Mouse (Mus musculus) gastrocnemius, postnatal 4 days (tissue): ENCODE data around the gene Cyp2a5. TPM values are rescaled to one million over a fixed set of nuclear protein-coding genes. Genes with fewer than 3 reads are reported as not detected.
"Not testable (repeated sequence)": the region's sequence is repeated elsewhere in the genome, so short reads cannot be mapped to it uniquely, and the experiment has no call there.

Experiments
- DNase-seq, 2 experiments: peaks; one replicate each; pipeline ENCODE4 v3.0.0; 2021 to 2022; ENCODE audit warnings: low spot score in 2 of 2, mixed read lengths in 2 of 2
- long read RNA-seq, 2 experiments: library from polyadenylated mRNA; stranded (forward); transcript quantifications; one replicate each; pipeline ENCODE4 v2.0.0; 2021
- total RNA-seq, 2 experiments: library from RNA; stranded (reverse); gene quantifications; 2 replicates each; pipeline ENCODE4 v1.2.3; 2021

Cyp2a5 gene
- total RNA-seq = not detected
- long read RNA-seq, experiment 1 = 0 reads
- long read RNA-seq, experiment 2 = 0 reads

DNA sequence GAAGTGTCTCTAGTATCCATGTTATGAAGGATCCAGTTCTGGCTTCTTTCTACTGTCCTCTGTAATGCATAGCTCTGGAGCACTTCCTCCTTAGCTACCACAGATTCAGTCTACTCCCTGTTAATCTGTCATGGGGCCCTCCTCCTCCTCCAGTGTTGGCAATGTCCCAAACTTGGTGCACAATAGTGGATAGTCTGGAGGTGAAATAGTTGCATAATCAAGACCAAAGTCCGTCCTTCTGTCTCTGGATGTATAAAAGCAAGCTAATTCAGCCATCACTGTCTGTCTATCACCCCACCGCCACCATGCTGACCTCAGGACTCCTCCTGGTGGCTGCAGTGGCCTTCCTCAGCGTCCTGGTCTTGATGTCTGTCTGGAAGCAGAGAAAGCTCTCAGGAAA is at the start of gene Cyp2a5:
Cyp2a5 (plus strand) TSS at position 247 of the 400 bp plus-strand sequence.
- not testable (repeated sequence) for DNase-seq

DNA sequence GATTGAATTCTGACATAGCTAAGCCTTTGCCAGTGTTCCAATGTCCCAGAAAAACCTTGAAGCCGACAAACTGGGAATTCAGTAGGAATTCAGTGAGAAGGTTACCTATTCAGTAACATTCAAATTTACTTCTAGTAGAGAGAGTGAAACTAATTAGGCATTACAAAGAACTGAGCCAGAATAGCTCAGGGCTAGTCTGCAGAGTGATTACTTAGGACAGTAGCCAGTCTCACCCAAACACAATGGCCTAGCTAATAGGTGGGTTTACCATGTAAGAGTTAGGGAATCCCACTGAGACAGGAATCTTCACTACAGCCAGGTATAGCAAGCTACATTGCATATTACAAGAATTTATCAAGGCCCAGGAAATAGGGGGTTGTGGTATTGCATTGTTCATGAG is 49.1 kb upstream of the Cyp2a5 start:
- DNase-seq = not testable (repeated sequence)

DNA sequence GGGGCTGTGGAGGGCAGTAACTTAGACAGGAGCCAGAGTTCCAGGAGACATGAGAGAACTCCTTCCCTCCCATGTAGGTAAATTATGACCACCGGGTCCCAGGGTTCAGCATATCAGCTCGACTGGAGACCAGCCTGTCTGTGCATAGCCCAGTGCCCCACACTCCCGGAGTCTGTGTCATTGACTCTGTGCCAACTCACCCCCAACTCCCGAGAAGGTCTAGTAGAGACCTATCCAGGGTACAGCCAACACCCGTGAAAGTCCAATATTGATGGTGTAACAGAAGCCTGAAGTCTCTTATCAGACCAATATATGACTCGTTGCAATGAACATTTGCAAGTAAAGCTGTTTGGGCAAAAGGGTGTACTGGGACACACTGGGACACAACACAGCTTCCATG is 45.1 kb upstream of the Cyp2a5 start:
- DNase-seq = no peak

DNA sequence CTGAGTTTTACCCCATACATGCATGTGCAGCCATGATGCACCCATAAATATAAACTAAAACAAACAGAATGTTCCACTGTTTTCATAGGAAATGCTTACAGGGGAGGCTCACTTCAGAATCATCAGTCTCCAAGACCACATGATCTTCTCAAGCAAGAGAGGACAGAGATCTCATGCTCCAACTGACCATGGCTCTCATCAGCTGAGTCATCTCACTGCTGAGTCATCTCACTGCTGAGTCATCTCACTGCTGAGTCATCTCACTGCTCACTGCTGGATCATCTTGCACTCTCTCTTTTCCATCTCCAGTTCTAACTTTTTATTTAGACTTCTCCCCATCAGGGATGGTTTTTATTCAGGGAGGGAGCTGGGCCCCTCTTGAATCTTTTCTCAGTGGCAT is 35.0 kb upstream of the Cyp2a5 start:
- no peak for DNase-seq

DNA sequence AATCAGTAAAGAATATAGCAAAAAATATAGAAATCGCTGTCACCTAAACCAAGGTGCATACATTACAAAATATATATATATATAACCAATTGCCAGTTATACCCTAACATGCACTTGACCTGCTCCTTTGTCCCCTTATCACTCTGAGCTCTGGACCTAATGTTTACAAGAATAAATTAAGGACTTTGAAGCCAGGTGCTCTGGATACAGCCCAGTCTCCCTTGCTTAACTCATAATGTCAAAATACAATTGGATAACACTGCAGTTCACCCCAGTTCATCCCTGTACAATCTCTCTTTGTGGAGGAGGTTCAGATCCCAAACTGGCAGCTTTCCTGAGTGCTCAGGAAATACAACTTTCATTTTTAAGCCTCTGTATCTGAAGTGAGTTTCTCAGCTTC is 34.1 kb upstream of the Cyp2a5 start:
- no peak for DNase-seq

DNA sequence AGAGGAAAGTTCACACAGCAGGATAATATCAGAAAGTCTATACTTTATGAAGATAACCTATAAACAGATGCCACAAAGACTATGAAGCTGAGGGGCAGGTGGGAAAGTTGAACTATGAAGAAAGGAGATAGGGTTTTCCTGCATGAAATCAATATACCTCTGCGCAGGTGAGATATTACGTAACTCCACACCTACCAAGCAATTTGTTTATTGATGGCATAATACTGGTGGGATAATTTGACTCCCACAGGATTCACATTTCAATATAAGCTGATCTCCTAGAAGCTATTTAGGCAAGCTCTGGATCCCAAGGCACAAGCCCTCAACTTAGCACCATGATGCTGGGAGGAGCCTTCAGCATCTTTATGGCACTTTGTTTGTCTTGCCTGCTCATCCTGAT is 26.5 kb upstream of the Cyp2a5 start, which contains the start of gene Cyp2g1:
Cyp2g1 (plus strand) TSS at position 301 of the 400 bp plus-strand sequence.
- no peak for DNase-seq

DNA sequence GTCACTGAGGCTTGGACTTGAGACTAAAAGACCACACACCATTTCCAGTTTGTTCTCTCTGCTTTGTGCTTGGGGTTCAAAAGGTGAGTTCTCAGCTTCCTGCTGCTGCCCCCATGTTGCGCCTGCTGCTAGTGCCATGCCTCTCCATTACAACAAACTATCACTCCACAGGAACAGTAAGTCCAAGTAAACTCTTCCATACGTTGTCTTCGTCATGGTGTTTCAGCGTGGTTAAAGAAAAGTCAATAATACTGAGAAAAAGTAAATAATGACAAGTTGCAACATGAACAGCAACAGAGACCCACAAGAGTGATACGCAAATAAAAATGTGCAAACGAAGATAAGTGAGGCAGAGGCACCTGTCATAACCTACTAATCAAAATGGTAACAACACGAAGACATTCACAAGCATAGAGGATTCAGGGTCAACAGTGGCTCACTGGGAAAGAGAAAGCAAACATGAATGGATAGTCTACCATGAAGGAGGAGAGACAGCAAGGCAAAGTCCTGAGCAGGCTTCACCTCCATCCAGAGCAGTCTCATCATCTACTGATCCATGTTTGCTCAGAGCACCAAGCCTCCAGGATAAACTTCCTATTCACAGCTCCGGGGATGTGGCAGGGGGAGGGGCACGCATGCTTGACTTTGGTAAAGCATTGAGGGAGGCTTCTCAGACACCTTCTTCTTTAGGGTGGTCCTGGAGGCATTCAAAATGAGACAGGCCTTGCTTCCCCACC is 3.4 kb upstream of the Cyp2a5 start:
- DNase-seq = not testable (repeated sequence)

DNA sequence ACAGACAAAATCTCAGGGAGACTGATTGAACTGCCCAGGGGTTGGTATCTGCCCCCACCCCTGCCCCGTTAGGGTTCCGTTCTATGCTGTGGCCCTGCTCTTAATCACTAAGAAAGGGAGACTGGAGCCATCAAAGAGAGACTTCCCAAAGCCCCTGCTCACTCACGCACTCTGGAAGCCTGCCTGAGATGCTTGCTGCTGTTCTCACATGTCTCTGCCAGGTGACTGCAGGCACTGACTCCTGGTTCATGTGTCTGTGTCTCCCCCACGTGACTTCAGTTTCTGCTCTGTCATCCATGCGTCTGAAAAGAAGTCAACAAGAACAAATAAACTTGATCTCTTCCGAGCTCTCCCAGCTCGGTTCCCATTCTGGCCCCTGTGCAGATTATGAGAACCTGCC is 2.4 kb upstream of the Cyp2a5 start:
- not testable (repeated sequence) for DNase-seq

DNA sequence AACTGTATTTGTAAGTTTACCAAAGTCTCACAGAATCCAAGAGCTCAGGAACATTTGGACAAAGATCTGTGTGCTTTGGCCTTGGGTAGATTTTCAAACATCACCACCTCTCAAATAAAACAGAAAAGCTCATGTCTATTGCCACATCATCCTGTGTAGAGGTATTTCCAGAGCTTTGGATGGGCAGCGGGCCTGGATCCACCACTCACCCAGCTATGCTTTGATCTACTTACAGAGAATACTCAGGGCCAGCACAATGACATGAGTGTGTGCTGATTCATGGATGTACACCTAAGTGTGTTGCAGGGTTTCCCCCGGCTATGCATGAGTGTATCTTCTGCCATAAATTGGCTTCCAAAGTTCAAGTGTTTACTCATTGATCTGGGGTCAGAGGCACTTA is 8.3 kb downstream of the Cyp2a5 start:
- not testable (repeated sequence) for DNase-seq

DNA sequence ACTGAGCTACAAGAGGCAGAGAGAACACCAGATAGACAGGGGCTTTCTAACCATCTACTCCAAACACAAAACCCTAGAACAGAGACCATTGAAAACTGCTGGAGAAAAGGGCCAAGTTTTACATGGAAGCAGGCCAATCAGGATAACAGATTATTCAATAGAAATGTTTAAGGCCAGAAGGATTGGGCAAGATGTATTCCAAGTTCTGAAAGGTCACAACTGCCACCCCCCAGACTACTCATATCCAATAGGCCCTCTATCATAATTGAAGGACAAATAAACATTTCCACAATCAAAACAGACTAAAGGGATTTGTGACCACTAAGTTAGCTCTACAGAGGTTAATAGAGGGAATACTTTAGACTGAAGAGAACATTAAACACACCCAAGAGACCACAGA is 15.0 kb downstream of the Cyp2a5 start:
- not testable (repeated sequence) for DNase-seq

DNA sequence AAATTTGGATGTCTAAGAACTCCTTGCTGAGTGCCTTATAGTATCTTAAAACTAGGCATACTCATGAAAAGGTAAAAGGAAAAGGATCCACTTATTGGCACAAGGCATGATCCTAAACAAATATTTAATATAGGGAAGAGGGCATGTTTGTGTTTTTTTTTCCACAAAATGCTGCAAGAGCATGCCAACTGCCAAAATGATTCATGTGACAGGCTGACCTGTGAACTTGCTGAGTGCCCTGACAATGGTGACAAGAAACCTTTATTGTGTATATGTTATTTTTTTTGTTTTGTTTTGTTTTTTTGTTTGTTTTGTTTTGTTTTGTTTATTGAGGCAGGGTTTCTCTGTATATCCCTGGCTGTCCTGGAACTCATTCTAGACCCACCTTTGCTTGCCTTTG is 43.5 kb downstream of the Cyp2a5 start:
- DNase-seq = not testable (repeated sequence)

DNA sequence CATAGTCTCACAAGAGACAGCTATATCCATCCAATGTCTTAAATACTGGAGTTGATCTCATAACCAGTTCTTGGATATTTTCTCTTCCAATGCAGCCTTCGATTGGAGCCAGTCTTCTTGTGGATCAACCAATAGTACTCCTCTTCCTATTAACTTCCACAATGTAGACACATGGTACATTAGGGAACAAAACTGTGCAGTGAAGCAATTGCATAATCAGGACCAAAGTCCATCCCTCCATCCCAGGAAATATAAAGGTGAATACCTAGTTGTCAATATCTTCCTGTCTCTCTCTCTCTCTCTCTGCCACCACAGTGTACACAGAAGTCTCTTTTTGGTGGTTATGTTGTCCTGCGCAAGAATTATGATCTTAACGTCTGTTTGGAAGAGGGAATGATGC is 45.5 kb downstream of the Cyp2a5 start:
- not testable (repeated sequence) for DNase-seq

Other genes starting within 250 kb of the Cyp2a5 start
- gene Vmn1r185, start 216.8 kb upstream of the Cyp2a5 start, total RNA-seq = not detected
- gene Cyp2b23, start 148.9 kb upstream of the Cyp2a5 start, total RNA-seq = not detected
- not detected for gene Cyp2b19, start 78.2 kb upstream of the Cyp2a5 start, total RNA-seq
- gene Cyp2g1, start 26.4 kb upstream of the Cyp2a5 start, total RNA-seq = not detected
- under 1 TPM in 1 of 2 experiments, not detected in 1; 0.08 TPM for gene Cyp2a22, start 104.1 kb downstream of the Cyp2a5 start, total RNA-seq
- under 1 TPM in 1 of 2 experiments, not detected in 1; 0.47 TPM for gene Cyp2a12, start 193.8 kb downstream of the Cyp2a5 start, total RNA-seq